Mouse (Mus musculus) liver, adult 2 months (tissue): ENCODE measurements around the gene Tor2a.

Experiments used
- CTCF ChIP-seq: fragments of 200-500 bp; IDR thresholded peaks from 2 replicates; pipeline ENCODE4 v1.5.1; 2011; ENCODE audit warnings: low read depth, low read length, control low read depth
- POLR2A ChIP-seq: fragments of 200-500 bp; IDR thresholded peaks from 2 replicates; pipeline ENCODE4 v1.6.1; 2011; ENCODE audit warnings: low read length, control low read depth; ENCODE audit not compliant: insufficient read depth; ENCODE audit errors: extremely low read depth

DNA sequence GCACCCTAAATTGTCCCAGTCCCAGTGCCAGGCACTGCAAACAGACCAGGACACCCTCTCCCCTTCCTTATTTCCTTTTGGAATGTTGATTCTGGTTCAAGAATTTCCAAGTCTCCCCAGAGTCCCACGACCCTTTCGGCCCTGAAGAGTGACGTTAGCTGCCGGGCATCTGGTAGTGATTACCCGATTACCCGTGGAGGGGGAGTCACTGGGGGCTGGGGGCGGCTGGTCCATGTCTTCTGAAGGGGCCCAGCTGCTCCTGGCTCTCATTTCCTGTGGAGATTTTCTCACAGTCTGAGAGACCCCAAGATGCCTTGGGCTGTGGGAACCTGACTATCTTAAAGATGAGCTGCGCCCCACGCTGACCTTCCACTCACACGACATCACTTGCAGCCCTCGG, 26.2 kb upstream of the Tor2a start:
- TF ChIP-seq POLR2A, result no peak
- no peak for TF ChIP-seq CTCF
